Mouse (Mus musculus): ENCODE data around the gene Nab1. TPM values are rescaled to one million over a fixed set of nuclear protein-coding genes. Genes with fewer than 3 reads are reported as not detected.
"Not testable (repeated sequence)": the region's sequence is repeated elsewhere in the genome, so short reads cannot be mapped to it uniquely, and the experiment has no call there.

Gene Nab1
- polyA plus RNA-seq (2011; ENCODE audit: insufficient read length, low read depth, missing spikeins): 55.1 and 75.8 TPM in 2 replicates

GRCm38 (mm10) chr1:52500314-52500981, at the start of gene Nab1:
TSS of gene Nab1 (minus strand) at chr1:52500679.
- Histone ChIP-seq H3K4me1 (ENCODE audit: control insufficient read depth, insufficient read depth, low read length) (peaks cover 11% of the 10 kb centered on the region), H3K27ac (ENCODE audit: insufficient read depth, low read length) (peak within 1 kb of the TSS; percentile 86), H3K4me3 (ENCODE audit: insufficient read depth, low read length) (peak within 1 kb of the TSS; percentile 92)
- TF ChIP-seq POLR2A (IDR thresholded peaks at IDR 0.05; ENCODE audit: low read depth, low read length): peak; percentile 19; the same call in 1 of the 2 replicates
- TF ChIP-seq CTCF (IDR thresholded peaks at IDR 0.05; ENCODE audit: borderline replicate concordance, insufficient read depth, low read length): no peak

GRCm38 (mm10) chr1:52547451-52547850, 47.0 kb upstream of the Nab1 start:
- Histone ChIP-seq H3K4me1 (ENCODE audit: control insufficient read depth, insufficient read depth, low read length) (no peaks in the 10 kb centered on the region), H3K27ac (ENCODE audit: insufficient read depth, low read length) (no peak overlapping the region; the same call in 1 of the 2 replicates), H3K4me3 (ENCODE audit: insufficient read depth, low read length) (no peak overlapping the region)
- no peak for TF ChIP-seq CTCF (IDR thresholded peaks at IDR 0.05; ENCODE audit: borderline replicate concordance, insufficient read depth, low read length)
- TF ChIP-seq POLR2A (IDR thresholded peaks at IDR 0.05; ENCODE audit: low read depth, low read length): no peak

- Histone ChIP-seq H3K27ac (ENCODE audit: insufficient read depth, low read length) (no peak overlapping the region), H3K4me3 (ENCODE audit: insufficient read depth, low read length) (no peak overlapping the region), H3K4me1 (ENCODE audit: control insufficient read depth, insufficient read depth, low read length) (no peaks in the 10 kb centered on the region)
- TF ChIP-seq POLR2A (IDR thresholded peaks at IDR 0.05; ENCODE audit: low read depth, low read length) (no peak), CTCF (IDR thresholded peaks at IDR 0.05; ENCODE audit: borderline replicate concordance, insufficient read depth, low read length) (no peak)
Observed at GRCm38 (mm10) chr1:52546796-52547195, 46.3 kb upstream of the Nab1 start.

GRCm38 (mm10) chr1:52540124-52540523, 39.6 kb upstream of the Nab1 start:
- not testable (repeated sequence) for H3K4me3 ChIP-seq (ENCODE audit: insufficient read depth, low read length); H3K27ac ChIP-seq (ENCODE audit: insufficient read depth, low read length); H3K4me1 ChIP-seq (ENCODE audit: control insufficient read depth, insufficient read depth, low read length)

- TF ChIP-seq CTCF (IDR thresholded peaks at IDR 0.05; ENCODE audit: borderline replicate concordance, insufficient read depth, low read length) (no peak), POLR2A (IDR thresholded peaks at IDR 0.05; ENCODE audit: low read depth, low read length) (no peak)
- Histone ChIP-seq H3K27ac (ENCODE audit: insufficient read depth, low read length) (no peak overlapping the region), H3K4me3 (ENCODE audit: insufficient read depth, low read length) (no peak overlapping the region), H3K4me1 (ENCODE audit: control insufficient read depth, insufficient read depth, low read length) (no peaks in the 10 kb centered on the region)
Observed at GRCm38 (mm10) chr1:52529933-52530332, 29.5 kb upstream of the Nab1 start.

GRCm38 (mm10) chr1:52527656-52528055, 27.2 kb upstream of the Nab1 start:
- no peaks in the 10 kb centered on the region for H3K4me1 ChIP-seq (ENCODE audit: control insufficient read depth, insufficient read depth, low read length)
- no peak overlapping the region for H3K4me3 ChIP-seq (ENCODE audit: insufficient read depth, low read length)
- TF ChIP-seq CTCF (IDR thresholded peaks at IDR 0.05; ENCODE audit: borderline replicate concordance, insufficient read depth, low read length): no peak
- no peak for TF ChIP-seq POLR2A (IDR thresholded peaks at IDR 0.05; ENCODE audit: low read depth, low read length)

GRCm38 (mm10) chr1:52527252-52527651, 26.8 kb upstream of the Nab1 start:
- TF ChIP-seq POLR2A (IDR thresholded peaks at IDR 0.05; ENCODE audit: low read depth, low read length) (no peak), CTCF (IDR thresholded peaks at IDR 0.05; ENCODE audit: borderline replicate concordance, insufficient read depth, low read length) (no peak)

More at GRCm38 (mm10) chr1:52527656-52528055, 27.2 kb upstream of the Nab1 start:
- H3K27ac ChIP-seq (ENCODE audit: insufficient read depth, low read length): no peak overlapping the region

GRCm38 (mm10) chr1:52524663-52525062, 24.2 kb upstream of the Nab1 start:
- Histone ChIP-seq H3K4me3 (ENCODE audit: insufficient read depth, low read length) (no peak overlapping the region), H3K4me1 (ENCODE audit: control insufficient read depth, insufficient read depth, low read length) (no peaks in the 10 kb centered on the region), H3K27ac (ENCODE audit: insufficient read depth, low read length) (no peak overlapping the region)
- TF ChIP-seq CTCF (IDR thresholded peaks at IDR 0.05; ENCODE audit: borderline replicate concordance, insufficient read depth, low read length): no peak
- no peak for TF ChIP-seq POLR2A (IDR thresholded peaks at IDR 0.05; ENCODE audit: low read depth, low read length)

More at GRCm38 (mm10) chr1:52527252-52527651, 26.8 kb upstream of the Nab1 start:
- Histone ChIP-seq H3K4me3 (ENCODE audit: insufficient read depth, low read length) (no peak overlapping the region), H3K27ac (ENCODE audit: insufficient read depth, low read length) (no peak overlapping the region), H3K4me1 (ENCODE audit: control insufficient read depth, insufficient read depth, low read length) (no peaks in the 10 kb centered on the region)

GRCm38 (mm10) chr1:52524150-52524549, 23.7 kb upstream of the Nab1 start:
- no peaks in the 10 kb centered on the region for H3K4me1 ChIP-seq (ENCODE audit: control insufficient read depth, insufficient read depth, low read length)
- no peak for TF ChIP-seq CTCF (IDR thresholded peaks at IDR 0.05; ENCODE audit: borderline replicate concordance, insufficient read depth, low read length)
- TF ChIP-seq POLR2A (IDR thresholded peaks at IDR 0.05; ENCODE audit: low read depth, low read length): no peak
- no peak overlapping the region for H3K27ac ChIP-seq (ENCODE audit: insufficient read depth, low read length)
- H3K4me3 ChIP-seq (ENCODE audit: insufficient read depth, low read length): no peak overlapping the region

- H3K4me1 ChIP-seq (ENCODE audit: control insufficient read depth, insufficient read depth, low read length): no peaks in the 10 kb centered on the region
- TF ChIP-seq CTCF (IDR thresholded peaks at IDR 0.05; ENCODE audit: borderline replicate concordance, insufficient read depth, low read length) (no peak), POLR2A (IDR thresholded peaks at IDR 0.05; ENCODE audit: low read depth, low read length) (no peak)
- H3K4me3 ChIP-seq (ENCODE audit: insufficient read depth, low read length): no peak overlapping the region
- no peak overlapping the region for H3K27ac ChIP-seq (ENCODE audit: insufficient read depth, low read length)
Observed at GRCm38 (mm10) chr1:52521436-52521993, 21.0 kb upstream of the Nab1 start.

All from embryonic fibroblast, embryonic 13.5 days (primary cell).